Mouse (Mus musculus) gastrocnemius, postnatal 4 days (tissue): ENCODE data around the gene Bcas3. TPM values are rescaled to one million over a fixed set of nuclear protein-coding genes. Genes with fewer than 3 reads are reported as not detected.
A peak's percentile ranks its signal among the peaks of the same experiment; 100 is the strongest.
"Not testable (repeated sequence)": the region's sequence is repeated elsewhere in the genome, so short reads cannot be mapped to it uniquely, and the experiment has no call there.

Source experiments
- DNase-seq, 2 experiments: peaks; one replicate each; pipeline ENCODE4 v3.0.0; 2021 to 2022; ENCODE audit warnings: low spot score in 2 of 2, mixed read lengths in 2 of 2
- total RNA-seq, 2 experiments: library from RNA; stranded (reverse); gene quantifications; 2 replicates each; pipeline ENCODE4 v1.2.3; 2021

The Bcas3 gene
- total RNA-seq, 2 experiments from 2014 or later = 37.5 to 47.1 TPM

DNA sequence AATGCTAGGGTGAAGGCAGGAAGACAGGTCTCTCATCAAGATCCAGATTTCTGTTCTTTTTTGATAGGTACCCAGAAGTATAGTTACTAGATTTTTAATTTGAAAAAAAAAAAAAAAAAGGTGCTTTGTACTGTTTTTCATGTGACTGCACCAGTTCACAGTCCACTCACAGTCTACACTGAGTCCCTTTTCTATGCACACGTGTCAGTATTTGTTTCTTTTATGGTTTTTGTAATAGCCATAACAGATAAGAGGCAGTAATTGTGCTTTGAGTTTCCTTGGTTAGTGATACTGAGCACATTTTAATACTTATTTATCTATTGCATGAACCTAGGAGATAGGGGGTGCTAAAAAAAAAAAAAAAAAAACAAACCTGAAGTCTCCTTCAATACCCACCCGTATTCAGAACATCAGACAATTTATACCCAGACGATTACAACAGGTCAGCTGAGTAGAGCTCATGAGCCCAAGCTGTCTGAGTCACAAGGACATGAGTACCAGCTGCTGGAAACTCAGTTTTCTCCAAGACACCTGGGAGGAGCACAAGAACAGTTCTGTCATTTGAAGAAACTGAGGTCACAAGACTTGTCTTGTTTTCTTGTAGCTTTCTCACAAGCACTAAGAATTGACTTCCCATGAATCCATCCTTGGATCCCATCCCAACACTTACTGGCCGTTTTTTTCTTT lies 351.2 kb downstream of the Bcas3 start:
- no peak for DNase-seq

DNA sequence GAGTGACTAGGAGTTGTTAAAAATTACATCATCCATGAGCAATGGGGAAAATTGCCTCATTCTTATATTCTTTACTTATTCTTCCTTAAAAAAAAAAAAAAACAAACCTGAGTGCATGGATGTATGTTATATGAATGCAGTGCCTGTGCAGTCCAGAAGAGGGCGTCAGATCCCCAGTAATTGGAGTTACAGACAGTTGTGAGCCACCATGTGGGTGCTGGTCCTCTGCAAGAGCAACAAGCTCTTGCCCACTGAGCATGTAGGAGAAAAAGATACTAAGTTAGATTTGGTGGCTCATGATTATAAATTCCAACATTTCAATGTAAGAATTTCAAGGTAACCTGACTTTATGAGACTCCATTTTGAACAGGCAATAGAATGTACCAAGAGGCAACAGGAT lies 353.7 kb downstream of the Bcas3 start:
- no peak for DNase-seq

DNA sequence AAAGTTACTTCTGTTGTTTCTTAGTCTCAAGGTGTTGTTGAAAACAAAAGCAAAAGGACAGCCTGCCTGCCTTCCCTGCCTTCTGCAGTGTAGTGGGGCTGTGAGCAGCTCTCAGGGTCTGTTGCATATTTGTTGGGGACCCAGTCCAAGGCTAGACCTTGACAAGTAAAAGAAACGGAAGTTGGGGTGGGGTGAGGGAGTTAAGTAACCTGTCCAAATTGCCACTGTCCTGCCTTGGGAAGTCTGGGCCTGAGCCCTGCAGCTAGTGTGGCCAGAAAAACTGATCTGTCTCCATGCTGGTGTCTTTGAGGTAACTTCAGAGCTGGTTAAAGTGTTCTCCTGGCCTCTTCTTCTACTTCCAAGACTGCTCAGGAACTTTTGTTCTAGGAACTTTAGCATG lies 354.5 kb downstream of the Bcas3 start:
- DNase-seq = no peak

DNA sequence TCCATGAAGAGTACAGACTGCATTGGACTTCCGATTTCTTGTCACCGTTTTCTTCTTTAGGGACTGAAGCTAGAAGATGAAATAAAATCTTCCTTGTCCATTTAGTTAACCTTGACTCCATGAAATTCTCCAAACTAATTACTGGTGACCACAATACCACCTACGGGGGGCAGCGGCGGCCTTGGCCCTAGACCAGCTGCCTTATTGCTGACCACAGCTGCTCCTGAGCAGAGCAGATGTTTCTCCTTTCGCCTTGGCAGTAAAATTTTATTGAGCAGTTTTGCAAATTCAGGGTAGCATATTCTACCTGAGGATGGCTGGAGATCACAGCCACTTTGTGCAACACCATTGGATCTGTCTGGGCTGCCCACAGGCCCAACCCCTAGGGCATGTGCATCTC lies 356.2 kb downstream of the Bcas3 start:
- no peak for DNase-seq

DNA sequence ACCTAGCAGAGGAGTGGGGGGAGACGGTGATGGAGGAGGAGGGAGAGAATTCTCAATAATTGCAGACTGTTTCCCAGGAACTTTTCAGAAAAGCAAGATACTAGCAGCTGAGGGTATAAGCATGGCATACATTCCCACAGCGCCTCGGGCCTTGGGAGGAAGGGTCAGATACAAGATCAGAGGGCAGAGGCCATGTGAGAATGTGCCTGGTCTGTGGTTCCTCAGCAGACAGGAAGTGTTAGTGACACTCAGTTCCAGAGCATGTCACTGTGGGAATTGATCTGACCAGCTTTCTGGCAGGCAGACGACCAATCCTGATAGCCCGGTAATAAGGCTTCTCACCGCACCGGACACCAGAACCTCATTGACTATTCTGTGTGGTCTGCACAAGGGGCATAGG lies 357.2 kb downstream of the Bcas3 start:
- DNase-seq = no peak

DNA sequence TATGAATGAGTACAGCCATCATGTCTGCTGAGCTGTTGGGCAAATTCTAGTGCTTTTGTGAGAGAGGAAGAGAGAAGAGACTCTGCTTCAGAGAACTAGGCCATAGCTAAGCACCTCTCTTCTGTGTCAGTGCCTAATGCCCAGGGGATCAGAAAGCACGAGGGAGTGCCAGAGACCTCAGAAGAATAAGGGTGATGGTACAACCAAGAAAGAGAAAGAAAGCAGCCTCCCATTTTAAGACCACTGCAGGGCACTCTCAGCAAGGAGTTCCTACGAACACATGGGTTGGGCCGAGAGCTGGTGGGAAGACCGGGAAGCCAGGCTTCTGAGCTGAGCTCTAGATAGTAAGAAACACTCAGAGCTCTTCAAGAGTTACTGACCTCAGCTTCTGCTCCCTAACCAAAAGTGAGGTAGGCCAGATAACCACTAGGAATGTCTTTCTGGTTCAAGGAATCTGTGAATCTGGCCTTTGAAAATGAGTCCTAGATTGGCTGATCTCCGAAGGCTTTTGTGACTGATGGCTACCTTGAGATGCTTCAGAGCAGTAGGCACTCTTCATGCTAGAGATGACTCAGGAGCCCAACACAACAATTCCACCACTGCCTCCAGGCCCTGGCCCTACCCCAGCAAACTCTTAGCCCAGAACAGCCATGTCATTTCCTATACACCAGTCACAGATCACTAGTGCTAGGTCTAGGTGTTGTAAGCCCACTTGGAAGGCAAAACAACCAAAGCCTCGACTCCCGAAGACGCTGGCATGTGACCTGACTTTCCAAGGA lies 359.2 kb downstream of the Bcas3 start:
- no peak for DNase-seq

DNA sequence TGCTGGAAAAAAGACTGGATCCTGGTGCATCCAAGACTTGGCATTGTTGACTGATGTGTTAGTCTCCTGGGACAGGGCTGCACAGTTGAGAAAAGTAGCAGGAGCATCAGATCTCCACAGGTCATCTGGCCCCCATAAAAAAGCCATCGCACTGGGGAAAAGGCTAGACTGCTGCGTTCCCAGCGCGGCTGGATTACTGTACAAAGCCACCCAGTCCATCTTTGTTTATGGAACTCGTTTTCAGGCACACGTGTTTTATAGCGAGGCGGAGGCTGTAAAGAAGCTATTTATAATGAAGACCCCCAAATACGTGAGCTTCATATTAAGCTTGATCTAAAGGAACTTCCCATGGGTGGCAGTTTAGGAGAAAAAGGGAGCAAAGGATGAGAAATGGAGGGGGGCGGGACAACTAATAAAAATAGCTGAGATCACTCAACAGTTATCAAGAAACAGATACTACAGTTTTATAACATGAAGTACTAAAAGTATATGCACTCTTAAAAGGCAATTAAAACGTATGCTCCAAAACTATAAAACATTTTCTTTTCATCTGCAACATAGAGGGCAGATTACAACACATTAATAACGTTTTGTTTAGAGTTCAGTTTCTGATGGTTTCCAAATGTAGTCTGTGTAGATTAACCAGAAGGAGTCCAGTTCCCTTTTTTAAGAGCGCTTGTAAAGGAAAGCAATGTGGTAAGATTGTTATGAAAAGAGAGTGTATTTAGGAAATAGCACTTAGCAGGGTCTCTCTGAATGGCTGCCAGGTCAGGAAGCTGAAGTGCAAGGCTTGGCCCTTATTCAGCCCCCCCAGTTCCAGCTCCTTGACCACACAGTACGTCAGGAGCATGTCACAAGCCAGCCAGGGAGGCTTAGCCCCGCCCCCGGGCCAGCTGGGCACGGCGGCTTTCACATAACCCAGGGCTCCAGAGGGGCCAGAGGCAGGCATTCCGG lies 360.2 kb downstream of the Bcas3 start:
- peak in 1 of 2 experiments; percentile 72 for DNase-seq

DNA sequence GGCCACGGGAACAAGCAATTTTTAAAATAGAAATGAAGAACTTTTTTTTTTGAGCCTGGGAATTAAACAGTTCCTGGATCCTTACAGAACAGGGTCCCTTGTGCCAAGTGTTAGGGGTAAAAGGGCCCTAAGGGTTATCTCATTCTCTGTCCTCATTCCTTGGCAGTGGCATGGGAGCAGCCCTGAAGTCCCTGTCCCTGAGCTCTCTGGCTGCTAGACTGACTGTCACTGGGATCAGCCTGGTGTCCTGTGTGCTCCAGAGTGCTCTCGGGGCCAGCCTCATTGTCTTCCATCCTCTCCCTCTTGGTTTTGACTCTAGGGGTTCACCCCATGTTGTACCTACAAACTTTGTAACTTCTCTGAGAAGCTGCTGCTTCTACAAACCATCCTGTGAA lies 360.8 kb downstream of the Bcas3 start:
- no peak for DNase-seq

DNA sequence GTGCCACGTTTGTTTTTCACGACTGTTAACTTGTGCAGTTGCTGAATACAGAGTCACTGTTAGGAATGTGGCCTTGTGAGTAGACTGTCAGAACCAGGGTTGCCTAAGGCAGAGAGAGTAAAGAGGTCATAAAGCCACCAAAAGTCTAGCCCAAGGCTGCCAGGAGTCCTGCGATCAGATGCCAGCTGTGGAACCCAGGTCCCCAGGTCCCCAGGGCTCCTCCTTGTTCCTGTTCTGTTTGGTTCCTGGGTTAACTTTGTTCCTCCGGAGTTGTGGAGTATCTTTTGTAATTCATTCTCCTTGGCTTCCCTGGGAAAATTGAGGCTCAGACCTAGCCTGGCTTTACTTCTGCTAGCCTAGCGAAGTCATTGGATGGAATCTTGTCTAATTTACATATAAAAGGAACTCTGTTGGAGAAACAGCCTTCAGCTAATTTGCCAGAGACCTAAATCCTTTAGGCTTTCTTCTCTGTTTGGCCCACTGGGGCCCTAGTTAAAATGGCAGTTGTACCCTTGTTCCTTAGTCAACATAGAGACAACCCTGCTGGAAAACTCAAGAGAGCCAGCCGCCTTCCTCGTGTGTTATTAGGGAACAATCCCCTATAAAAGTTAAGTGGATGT lies 361.5 kb downstream of the Bcas3 start:
- no peak for DNase-seq

DNA sequence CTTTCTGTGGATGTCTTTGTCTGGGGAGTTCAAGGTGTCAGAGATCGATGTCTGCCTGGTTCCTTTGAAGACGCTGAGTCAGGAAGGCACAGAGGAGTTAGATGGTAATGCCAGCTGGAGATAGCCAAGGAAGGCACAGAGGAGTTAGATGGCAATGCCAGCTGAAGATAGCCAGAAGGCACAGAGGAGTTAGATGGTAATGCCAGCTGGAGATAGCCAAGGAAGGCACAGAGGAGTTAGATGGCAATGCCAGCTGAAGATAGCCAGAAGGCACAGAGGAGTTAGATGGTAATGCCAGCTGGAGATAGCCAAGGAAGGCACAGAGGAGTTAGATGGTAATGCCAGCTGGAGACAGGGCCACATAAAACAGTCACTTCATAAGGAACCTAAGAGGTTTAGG lies 363.8 kb downstream of the Bcas3 start:
- not testable (repeated sequence) for DNase-seq

DNA sequence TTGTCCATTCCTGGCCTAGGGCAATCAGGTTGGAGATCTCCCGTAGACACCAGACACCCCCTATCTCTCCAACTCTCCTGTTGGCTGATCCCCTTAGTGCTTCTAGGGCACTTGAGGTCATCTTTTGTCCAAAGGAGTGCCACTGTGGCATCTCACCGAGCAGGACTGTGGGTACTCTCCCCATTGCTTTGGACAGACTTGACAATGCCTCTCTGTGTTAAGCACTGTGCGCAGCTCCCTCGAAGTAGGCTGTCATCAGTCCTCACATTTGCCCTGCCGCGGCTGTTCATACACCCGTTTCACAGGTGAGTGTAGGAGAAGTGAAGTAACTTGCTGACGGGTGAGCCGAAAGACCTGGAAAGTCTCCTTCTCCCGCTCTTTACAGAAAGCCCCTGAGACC lies 366.1 kb downstream of the Bcas3 start:
- no peak for DNase-seq

DNA sequence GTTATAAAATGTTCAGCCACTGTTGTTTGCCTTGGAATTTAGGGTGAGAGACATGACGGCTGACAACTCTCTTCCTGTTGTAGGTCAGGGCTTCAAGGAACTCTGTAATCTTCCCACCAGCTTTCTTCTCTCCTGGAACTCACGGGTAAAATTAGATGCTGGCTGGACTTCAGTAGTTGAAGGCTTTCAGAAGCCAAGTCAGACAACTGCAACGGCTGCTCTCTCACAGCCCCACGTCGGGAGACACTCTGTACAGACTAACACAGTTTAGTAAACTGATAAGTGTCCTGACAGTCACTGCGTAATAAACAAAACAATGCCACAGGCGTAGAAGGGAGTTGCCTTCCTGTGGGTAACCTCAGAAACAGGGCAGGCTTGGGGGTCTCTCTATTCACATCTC lies 366.8 kb downstream of the Bcas3 start:
- DNase-seq = no peak

DNA sequence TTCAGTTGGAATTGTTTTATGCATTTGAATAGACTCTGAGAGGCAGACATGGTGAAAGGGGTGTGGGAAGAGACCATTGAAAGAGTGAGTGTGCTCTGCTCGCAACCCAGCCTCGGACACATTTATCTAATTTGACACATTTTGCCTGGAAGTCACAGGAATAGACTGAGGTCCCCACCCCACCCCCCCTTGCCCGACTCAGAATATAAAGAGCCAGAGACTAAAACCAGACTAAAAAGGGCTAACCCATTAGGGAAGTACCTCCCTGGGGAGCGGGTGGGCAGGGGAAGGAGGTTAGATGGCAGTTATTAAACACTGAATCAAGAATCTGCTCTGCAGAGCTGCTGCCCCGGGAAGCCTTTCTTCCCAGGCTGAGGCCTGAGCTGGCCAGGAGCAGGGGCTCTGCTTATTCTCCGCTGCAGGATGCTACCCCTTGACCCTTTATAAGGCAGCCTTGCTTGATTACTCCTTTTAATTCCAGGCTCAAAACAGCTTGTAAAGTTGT lies 367.4 kb downstream of the Bcas3 start:
- no peak for DNase-seq

DNA sequence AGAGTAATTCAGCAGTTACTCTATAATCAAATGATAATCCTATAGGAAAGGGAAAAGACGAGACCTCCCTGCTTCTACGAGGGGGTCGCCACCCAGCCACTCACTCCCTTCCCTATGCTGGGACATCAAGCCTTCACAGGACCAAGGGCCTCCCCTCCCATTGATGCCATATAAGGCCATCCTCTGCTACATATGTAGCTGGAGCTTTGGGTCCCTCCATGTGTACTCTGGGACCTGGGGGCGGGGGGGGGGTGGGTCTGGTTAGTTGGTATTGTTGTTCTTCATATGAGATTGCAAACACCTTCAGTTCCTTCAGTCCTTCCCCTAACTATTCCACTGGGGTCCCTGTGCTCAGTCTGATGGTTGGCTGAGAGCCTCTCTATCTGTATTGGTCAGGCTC lies 369.0 kb downstream of the Bcas3 start:
- no peak for DNase-seq

DNA sequence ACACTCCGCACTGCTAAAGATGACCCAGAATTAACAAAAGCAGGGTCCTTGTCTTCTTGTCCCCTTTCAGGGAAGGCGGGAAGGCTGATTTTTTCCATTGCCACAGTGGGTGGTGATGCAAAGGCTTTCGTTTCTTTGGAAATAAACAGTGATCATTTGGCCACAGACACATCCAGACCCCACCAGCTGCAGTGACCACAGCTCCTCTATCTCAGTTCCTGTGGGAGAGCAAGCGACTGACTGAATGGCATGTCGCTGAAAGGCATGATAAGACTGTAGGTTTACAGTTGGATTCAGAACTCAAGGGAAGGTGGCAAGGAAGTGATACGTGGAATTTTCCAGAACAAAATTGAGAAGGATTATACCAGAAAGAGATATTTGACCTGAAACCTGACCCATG lies 371.2 kb downstream of the Bcas3 start:
- no peak for DNase-seq

DNA sequence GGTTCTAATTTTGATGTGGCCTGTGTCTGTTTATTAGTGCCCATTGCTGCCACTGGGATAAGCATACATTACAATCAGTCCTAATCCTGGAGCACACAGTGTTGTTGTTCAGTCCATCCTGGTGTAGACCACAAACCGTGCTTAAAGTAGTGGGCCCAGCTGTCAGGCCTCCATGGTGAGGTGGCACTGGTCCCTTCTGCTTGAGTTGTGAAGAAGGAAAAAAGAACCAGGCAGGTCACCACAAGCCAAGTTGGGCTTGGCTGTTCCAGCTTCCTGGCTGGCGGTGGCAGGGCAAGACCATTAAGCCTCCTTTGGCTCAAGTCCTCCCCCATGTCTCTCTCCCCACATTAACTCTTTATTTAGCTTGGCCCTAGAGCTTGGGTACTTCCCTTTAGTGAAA lies 376.8 kb downstream of the Bcas3 start:
- peak in 1 of 2 experiments; percentile 17 for DNase-seq

DNA sequence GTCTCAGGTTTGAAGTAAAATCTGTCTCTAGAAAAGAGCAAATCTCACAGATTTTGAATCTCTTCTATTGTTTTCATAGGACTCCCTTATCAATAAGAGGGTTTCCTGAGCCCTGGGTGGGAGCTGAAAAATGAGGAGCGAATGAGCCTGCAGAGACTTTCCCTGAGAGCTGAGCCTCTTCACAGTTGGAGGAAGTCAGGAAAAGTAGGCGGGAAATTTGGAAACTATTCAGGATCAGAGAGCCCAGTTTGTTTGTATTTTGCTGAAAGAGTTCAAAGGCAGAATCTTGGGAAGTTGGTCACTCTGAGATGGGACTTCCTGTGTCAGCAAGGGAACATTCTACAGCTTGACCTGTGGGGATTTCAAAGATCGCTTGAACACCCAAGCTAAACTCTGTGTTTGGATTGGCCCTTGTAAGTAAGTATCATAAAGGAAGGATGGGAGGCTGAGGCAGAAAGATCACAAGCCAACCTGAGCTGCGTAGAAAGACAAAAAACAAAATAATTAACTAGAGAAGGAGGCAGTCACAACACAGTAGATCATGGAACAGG lies 379.6 kb downstream of the Bcas3 start:
- no peak for DNase-seq

DNA sequence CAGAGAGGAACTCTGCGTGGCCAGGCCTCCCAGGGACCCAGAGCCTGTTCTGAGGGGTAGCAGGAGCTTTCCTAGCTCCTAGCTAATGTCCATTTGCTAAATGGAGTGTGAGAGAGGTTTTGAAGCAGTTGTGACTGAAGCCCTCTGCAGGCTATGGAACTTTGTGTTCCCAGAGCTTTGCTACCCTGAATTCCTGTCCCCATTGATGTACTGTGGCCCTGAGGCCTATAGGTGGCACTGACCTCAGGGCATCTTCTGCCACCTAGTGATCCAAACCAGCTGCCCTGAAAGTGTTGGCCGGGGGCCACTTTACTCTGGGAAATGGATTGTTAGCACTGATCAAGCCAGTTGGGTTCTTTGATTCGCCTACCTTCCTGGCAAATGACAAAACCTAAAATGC lies 380.6 kb downstream of the Bcas3 start:
- DNase-seq = no peak

DNA sequence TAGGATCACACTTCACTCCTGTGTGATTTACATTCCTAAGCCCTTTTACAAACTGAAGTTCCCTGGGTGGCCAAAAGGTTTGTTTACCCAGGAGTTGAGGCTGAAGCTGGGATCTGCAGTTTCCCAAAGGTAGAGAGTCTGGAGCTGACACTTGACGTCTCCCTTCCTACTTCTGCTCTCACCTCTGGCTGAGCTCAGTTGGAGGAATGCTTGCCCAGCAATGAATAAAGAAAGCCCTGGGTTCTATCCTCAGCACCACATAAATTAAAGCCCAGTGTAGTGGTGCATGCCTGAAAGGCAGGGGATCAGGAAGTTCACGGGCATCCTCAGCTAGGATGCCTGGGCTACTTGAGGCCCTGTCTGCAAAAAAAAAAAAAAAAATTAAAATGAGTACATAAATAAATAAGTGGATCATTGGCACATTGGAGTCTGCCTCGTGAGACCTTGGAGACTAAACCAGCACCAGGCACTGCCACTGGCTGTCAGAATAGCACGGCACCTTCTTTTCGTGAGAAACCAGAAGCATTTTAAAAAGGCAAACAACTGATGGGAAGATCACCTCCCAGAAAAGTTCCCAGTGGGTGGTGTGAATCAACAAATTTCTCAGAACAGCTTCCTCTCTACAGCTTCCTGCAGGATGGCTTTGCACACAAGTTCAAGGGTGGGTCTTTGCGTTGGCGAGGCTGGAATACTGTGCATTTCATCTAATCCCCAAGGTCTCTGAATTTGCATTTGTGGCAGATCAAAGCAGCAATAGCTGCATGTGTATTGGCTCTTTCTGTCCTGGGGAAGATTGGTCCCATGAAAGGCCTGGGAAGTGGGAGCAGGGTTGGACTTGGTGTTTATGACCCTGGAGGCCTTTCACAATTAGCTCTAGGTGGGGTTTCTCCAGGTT lies 381.6 kb downstream of the Bcas3 start:
- no peak for DNase-seq

DNA sequence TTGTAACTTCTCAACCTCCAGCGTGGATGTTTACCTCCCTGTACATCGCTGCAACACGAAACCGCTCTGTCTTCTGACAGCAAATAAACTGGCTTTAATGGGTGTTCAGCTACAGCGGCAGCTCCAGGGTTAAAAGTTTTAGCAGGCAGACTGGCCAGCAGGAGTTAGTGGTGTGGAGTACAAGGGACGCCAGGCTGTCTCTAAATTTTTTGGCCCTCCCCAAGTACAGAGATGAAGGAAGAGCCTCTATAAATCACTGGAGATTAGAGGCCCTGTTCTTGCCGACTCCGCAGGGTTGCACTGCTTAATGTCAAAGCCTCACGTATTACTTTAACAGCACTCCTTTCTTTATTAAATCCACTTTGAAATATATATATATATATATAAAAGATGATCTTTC lies 384.3 kb downstream of the Bcas3 start:
- no peak for DNase-seq
